Mouse (Mus musculus) liver (tissue): Measurements from ENCODE around the gene Pik3ip1.

Source experiments
- DNase-seq: peaks from one replicate; pipeline ENCODE4 v3.0.0-alpha.2; 2020; ENCODE audit warnings: mixed read lengths

Gene Pik3ip1

GRCm38 (mm10) chr11:3305821-3306220, 24.4 kb upstream of the Pik3ip1 start:
- DNase-seq, result no peak

GRCm38 (mm10) chr11:3307875-3308274, 22.3 kb upstream of the Pik3ip1 start:
- no peak for DNase-seq

GRCm38 (mm10) chr11:3309884-3310283, 20.3 kb upstream of the Pik3ip1 start:
- no peak for DNase-seq

GRCm38 (mm10) chr11:3310789-3311585, 19.2 kb upstream of the Pik3ip1 start:
- DNase-seq, result no peak

- no peak for DNase-seq
Measured at GRCm38 (mm10) chr11:3311586-3312347, 18.4 kb upstream of the Pik3ip1 start.

GRCm38 (mm10) chr11:3313294-3313693, 16.9 kb upstream of the Pik3ip1 start:
- no peak for DNase-seq

GRCm38 (mm10) chr11:3314148-3314547, 16.1 kb upstream of the Pik3ip1 start:
- DNase-seq, result peak; percentile 67

- no peak for DNase-seq
Measured at GRCm38 (mm10) chr11:3318286-3318685, 11.9 kb upstream of the Pik3ip1 start.

- no peak for DNase-seq
Measured at GRCm38 (mm10) chr11:3328271-3328670, 1.9 kb upstream of the Pik3ip1 start.

GRCm38 (mm10) chr11:3328806-3329775, 1.1 kb upstream of the Pik3ip1 start:
- DNase-seq, result no peak

- peak; percentile 61 for DNase-seq
Measured at GRCm38 (mm10) chr11:3330566-3330965, 365 bp downstream of the Pik3ip1 start.

- no peak for DNase-seq
Measured at GRCm38 (mm10) chr11:3330991-3331750, 970 bp downstream of the Pik3ip1 start.

GRCm38 (mm10) chr11:3331756-3332642, 1.8 kb downstream of the Pik3ip1 start:
- DNase-seq, result peak; percentile 90

- no peak for DNase-seq
Measured at GRCm38 (mm10) chr11:3333111-3333695, 3.0 kb downstream of the Pik3ip1 start.

GRCm38 (mm10) chr11:3334141-3334710, 4.0 kb downstream of the Pik3ip1 start:
- no peak for DNase-seq

- DNase-seq, result no peak
Measured at GRCm38 (mm10) chr11:3334711-3335316, 4.6 kb downstream of the Pik3ip1 start.

GRCm38 (mm10) chr11:3335651-3336216, 5.5 kb downstream of the Pik3ip1 start:
- DNase-seq, result peak; percentile 11

GRCm38 (mm10) chr11:3336602-3337001, 6.4 kb downstream of the Pik3ip1 start:
- no peak for DNase-seq

- peak; percentile 17 for DNase-seq
Measured at GRCm38 (mm10) chr11:3337173-3337955, 7.2 kb downstream of the Pik3ip1 start.
